Mouse (Mus musculus) cerebellum, postnatal 4 days (tissue): Measurements from ENCODE around the gene Lypla2.
A peak's percentile ranks its signal among the peaks of the same experiment; 100 is the strongest.
"Not testable (repeated sequence)": the region's sequence is repeated elsewhere in the genome, so short reads cannot be mapped to it uniquely, and the experiment has no call there.

Source experiments
- DNase-seq, 2 experiments: peaks; one replicate each; pipeline ENCODE4 v3.0.0; 2022; ENCODE audit warnings: low spot score in 2 of 2, mixed read lengths in 1 of 2

Gene Lypla2

GRCm38 (mm10) chr4:135949475-135949874 lies 23.0 kb downstream of the Lypla2 start:
- DNase-seq = no peak

DNA sequence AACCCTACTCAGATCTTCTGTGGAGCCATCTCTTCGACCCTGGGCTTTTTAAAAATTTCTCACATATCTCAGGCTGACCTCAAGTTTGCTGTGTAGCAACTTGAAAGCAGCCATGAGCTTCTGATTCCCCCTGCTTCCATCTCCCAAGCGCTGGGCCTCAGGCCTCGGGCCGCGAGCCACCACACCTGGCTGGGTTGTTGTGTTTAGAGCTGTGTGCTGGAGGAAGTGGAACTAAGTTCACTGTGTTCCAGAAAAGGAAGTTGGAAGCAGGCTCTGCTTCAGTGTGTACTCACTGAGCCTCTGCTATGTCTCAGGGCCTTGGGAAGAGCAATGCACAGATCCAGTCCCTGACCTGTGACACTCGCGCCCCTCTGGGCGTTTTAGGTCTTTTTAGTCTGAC lies 24.3 kb downstream of the Lypla2 start:
- DNase-seq = no peak

DNA sequence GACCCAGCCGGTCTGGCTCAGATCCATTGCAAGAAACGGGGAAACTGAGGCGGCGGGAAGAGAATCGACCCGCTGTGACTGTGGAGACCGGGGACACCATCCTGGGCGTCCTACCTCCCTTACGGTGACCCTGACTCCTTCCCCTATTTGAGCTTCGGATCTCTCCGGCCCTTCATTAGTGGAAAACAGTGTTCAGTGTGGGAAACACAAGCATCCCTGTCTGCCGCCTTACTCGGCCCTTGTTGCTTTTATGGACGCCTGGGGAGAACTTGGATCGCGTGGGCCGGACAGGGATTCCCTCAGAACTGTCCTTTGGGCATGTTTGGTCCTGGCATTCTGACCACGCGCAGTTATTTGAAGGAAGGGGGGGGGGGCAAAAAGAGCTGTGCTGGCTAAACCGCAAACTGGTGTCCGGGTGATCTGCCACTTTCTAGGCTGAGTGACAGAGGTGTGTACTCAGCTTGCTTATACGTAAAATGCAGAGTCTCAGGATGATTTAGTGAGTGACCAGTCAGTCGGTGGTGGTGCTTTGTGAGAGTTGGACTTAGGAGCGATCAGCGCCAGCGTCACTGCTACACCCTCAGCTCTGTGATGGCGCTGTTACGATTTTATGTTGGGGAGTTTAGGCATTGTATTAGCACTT lies 25.6 kb downstream of the Lypla2 start:
- no peak for DNase-seq

DNA sequence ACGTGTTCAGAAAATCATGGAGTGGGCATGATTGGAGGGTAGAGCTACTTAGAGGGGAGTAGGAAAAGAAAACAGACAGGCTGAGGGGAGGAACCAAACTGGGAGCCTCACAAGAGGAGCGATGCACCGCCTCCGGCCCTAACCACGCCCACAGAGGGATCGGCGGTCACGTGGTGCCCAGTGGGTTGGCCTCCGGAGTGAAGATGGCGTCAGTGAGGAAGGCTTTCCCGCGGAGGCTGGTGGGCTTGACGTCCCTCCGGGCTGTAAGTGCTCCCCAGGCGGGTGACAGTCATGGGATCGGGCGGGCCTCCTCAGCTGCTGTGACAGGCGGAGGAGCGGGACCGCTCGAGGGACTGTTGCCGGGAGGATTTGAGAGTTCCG lies 26.2 kb downstream of the Lypla2 start, which contains the start of gene Hmgcl:
Hmgcl (plus strand) TSS at position 171 of the 381 bp plus-strand sequence.
- DNase-seq = peak; percentile 80 to 92

DNA sequence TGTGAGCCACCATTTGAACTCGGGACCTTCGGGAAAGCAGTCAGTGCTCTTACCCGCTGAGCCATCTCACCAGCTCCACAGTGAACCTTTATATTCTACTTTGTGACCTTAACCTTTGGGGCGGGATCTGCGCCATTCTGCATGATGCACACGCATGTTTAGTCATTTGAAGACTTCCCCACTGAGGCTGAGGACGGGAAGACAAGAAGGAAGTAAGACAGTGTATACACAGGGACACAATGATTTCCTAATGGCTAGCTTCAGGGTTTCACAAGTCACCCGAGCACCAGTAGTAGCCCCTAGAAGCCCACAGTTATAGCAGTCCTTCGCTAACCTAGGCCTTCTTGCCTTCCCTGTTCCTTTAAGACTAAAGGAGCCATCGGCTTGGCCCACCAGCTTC lies 26.7 kb downstream of the Lypla2 start:
- no peak for DNase-seq

- no peak for DNase-seq
Observed at GRCm38 (mm10) chr4:135943389-135943788, 29.0 kb downstream of the Lypla2 start.

DNA sequence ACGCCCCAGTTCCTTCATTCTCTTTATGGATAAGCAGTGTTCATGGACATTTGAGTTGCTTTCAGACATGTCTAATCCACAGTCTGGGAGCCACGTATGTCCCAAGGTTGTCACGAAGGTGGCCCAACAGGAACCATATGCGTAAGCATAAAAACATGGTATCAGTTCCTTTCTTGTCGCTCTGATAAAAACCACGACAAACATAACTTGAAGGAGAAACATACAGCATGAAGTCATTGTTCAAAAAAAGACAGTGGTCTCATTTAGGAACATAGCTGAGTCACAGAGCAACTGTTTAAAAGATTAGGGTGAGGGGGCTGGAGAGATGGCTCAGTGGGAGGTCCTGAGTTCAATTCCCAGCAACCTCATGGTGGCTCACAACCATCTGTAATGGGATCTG lies 30.2 kb downstream of the Lypla2 start:
- DNase-seq = no peak

- DNase-seq = not testable (repeated sequence)
Observed at GRCm38 (mm10) chr4:135941026-135941425, 31.4 kb downstream of the Lypla2 start.

DNA sequence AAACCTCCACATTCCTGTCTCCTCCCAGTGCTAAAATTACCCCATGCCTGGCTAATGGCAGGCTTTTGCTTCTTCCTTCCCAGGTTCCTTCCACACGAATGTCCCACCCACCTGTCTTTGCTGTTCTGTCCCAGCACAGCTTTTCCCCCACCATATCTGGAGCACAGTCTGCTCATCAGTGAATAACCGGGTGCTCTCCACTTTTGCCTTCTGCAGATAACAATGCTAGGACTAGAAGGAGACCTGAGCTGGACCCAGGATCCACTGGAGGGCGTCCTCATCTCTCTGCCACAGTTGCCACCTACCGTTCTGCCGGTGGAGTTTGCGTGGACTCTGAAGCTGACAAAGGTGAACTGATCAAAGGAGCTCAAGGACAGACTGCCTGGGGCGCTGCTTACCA lies 33.6 kb downstream of the Lypla2 start:
- DNase-seq = no peak

- no peak for DNase-seq
Observed at GRCm38 (mm10) chr4:135935502-135935901, 36.9 kb downstream of the Lypla2 start.

- no peak for DNase-seq
Observed at GRCm38 (mm10) chr4:135934708-135935500, 37.5 kb downstream of the Lypla2 start.

GRCm38 (mm10) chr4:135931832-135932231 lies 40.6 kb downstream of the Lypla2 start:
- no peak for DNase-seq

GRCm38 (mm10) chr4:135930239-135930638 lies 42.2 kb downstream of the Lypla2 start:
- DNase-seq = no peak

DNA sequence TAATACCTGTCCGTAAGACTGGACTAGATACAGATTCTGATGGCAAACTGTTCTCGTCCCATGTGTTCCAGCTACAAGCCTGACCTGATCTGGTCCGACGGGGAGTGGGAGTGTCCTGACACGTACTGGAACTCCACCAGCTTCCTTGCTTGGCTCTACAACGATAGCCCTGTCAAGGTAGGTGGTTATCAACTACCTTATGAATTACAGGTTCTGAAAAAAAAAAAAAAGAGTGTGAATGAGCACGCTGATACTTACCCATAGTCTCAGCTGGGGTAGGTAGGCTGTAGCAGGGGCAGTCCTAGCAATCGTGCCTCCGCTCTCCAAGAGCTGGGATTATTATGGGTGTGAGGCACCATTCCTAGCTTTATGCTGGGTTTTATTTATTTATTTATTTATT lies 42.6 kb downstream of the Lypla2 start:
- DNase-seq = no peak

DNA sequence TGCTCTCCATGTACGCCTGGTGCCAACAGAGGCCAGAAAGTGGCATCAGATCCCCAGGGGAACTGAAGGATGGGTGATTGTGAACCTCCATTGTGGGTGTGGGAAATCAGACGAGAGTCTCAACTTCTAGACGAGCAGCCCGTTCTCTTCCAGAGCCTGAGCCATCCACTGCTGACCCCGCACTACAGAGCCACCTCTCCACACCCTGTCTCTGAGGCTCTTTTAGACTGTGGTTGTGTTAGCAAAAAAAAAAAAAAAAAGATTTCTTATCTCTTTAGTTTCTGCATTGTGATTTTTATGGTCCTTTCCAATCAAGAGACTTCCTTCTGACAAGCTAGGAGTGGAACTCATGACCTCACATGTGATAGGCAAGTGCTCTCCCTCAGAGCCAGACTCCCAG lies 43.0 kb downstream of the Lypla2 start:
- no peak for DNase-seq

GRCm38 (mm10) chr4:135928376-135928775 lies 44.0 kb downstream of the Lypla2 start:
- no peak for DNase-seq

DNA sequence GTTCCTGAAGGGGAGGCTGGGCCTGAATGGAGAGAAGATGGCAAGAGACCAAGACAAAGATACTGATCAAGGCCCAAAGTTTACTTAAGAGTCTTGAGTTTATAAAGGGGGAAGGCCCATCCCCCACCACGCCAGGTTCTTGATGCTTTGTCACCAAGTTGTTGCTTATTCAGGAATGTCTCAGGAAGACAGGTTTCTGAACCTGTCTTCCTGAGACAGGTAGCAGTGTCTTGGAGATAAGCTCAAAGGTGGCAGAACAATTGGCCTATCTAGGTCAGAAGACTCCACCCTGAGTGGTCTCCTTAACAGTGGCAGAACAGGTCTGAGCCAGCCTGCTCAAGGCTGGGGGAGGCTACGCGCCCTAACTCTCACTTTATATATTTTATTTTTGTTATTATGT lies 45.6 kb downstream of the Lypla2 start:
- no peak for DNase-seq

DNA sequence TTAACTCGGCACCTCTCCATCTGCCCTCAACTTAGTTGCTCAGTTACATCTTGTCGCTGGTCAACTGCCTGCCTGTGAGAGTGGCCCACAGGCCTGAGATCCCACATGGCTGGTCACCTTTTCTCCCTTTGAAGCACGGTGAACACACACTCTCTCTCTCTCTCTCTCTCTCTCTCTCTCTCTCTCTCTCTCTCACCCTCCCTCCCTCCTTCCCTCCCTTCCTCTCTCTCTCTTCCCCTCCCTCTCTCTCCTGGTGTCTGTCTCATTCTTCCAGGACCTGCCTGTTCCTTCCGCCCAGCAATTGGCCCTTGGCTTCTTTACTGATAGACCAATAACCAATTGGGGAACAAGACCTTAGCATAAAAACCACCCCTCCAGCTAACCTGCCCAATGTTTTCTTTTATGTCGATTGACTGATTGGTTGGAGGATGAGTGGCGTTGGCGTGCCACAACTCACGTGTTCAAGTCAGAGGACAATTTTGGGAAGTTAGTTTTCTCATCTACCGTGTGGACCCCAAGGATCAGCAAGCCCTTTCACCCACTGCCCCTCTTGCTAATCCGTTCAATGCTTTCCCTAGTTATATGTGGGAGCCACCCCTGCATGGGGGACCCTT lies 46.1 kb downstream of the Lypla2 start:
- DNase-seq = no peak

- DNase-seq = no peak
Observed at GRCm38 (mm10) chr4:135925341-135925740, 47.1 kb downstream of the Lypla2 start.

GRCm38 (mm10) chr4:135924418-135924817 lies 48.0 kb downstream of the Lypla2 start:
- DNase-seq = no peak

- no peak for DNase-seq
Observed at GRCm38 (mm10) chr4:135922190-135922589, 50.2 kb downstream of the Lypla2 start.

DNA sequence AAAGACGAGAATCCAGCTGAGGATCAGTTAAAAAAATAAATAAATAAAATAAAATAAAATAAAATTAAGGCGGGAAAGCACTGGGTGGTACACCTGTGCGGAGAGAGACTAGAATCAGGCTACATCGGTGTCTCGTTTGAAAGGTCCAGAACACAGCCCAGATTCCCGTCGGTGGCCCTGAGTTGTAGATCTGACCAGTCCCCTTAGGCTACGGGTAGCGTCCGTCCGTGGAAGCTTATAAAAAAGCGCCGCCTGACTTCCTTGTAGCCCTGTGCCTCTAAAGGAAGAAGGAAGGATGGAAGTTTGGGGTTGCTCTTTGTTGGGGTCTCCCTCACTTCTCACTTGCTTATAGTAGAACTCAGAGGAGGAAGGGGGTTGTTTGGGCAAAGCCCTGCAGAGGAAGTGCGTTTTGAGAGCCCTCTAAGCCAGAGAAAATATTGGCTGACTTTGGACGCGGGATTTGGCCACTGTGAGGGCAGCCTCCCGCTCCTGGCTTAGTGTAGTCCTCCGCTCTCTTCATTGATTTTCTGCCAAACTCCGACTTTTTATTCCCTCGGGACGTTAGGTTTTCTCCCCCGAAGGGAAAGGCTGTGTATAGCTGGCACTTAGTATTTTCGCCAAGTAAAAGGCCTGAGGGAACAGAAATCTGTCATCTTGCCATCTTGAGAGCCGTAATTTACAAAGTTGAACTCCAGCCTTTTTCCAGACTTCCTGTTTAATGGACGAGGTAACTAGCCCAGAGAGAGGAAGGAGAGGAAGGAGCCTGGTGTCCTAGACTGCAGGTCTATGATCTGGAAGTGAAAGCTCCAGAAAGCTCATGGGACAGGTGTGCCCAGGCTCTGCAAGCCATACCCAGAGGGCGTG lies 50.9 kb downstream of the Lypla2 start:
- peak in 1 of 2 experiments; percentile 21 for DNase-seq
